Comparison of ENCODE assay signal across 13 mouse cellular contexts in the genomic region with DNA sequence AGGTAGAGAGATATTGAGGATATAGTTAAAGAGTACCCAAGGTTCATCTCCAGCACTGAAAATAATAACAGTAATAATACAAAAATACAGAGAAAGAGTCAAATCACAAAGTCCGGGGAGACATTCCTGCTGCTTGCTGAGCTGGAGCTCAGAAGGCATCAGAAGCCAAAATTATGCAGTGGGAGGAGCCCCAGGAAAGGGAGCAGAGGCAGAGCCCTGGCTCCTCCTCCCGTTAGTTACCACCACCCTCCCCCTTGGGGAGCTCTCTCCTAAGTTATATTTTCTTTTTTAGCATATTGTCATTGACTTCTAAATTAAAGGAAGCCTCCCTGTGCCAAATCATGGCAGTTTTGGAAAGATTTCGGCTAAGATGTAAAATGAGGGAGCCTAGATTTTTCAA.
"Had no signal": no experiment of that assay in that cellular context is flagged by ENCODE, and none has a peak within 500 bp of the region (broad histone marks: within the 10 kb centered on the region; RNA-seq: fewer than 3 reads in every experiment).

No protein-coding gene starts in this region.

- H3K9ac ChIP-seq: intestine, embryonic 15.5 days; limb, embryonic 12.5 days; liver, embryonic 13.5 days; liver, postnatal 0 days; midbrain, embryonic 13.5 days; stomach, embryonic 15.5 days had no signal

- H3K4me3 ChIP-seq: intestine, embryonic 15.5 days; limb, embryonic 12.5 days; liver, embryonic 13.5 days; midbrain, embryonic 13.5 days; stomach, embryonic 15.5 days had no signal

- ATAC-seq: hindbrain, embryonic 16.5 days; intestine, embryonic 15.5 days; liver, postnatal 0 days; midbrain, embryonic 13.5 days had no signal

- H3K4me1 ChIP-seq: intestine, embryonic 15.5 days; liver, embryonic 13.5 days; stomach, embryonic 15.5 days had no signal

- H3K9me3 ChIP-seq: intestine, embryonic 15.5 days; limb, embryonic 12.5 days; liver, embryonic 13.5 days; midbrain, embryonic 13.5 days; stomach, embryonic 15.5 days had no signal

- DNase-seq: kidney, postnatal 14 days; layer of hippocampus, adult 9-11 months; liver; liver, embryonic 13.5 days; liver, postnatal 0 days; right cerebral cortex, postnatal 14 days; thymus, adult 2 months; thymus, postnatal 25 days had no signal

- H3K27me3 ChIP-seq: intestine, embryonic 15.5 days; limb, embryonic 12.5 days; liver, embryonic 13.5 days; midbrain, embryonic 13.5 days; stomach, embryonic 15.5 days had no signal

- H3K27ac ChIP-seq: intestine, embryonic 15.5 days; limb, embryonic 12.5 days; liver, embryonic 13.5 days; midbrain, embryonic 13.5 days; stomach, embryonic 15.5 days had no signal

- H3K36me3 ChIP-seq: intestine, embryonic 15.5 days; limb, embryonic 12.5 days; liver, embryonic 13.5 days; midbrain, embryonic 13.5 days; stomach, embryonic 15.5 days had no signal

- H3K4me2 ChIP-seq: intestine, embryonic 15.5 days; limb, embryonic 12.5 days; liver, embryonic 13.5 days; midbrain, embryonic 13.5 days; stomach, embryonic 15.5 days had no signal
